Mouse (Mus musculus) E14TG2a.4 (cell line): ENCODE results near the gene Mthfs.
"Not testable (repeated sequence)": the region's sequence is repeated elsewhere in the genome, so short reads cannot be mapped to it uniquely, and the experiment has no call there.

Experiments used
- CTCF ChIP-seq: conservative IDR thresholded peaks from 2 replicates; pipeline ENCODE4 v1.5.1; 2014; ENCODE audit warnings: low read length
- POU5F1 ChIP-seq: IDR thresholded peaks from 2 replicates; pipeline ENCODE4 v1.6.1; 2014; ENCODE audit warnings: low read length, borderline replicate concordance

GRCm38 (mm10) chr9:89211065-89211858 lies 786 bp downstream of the Mthfs start:
- TF ChIP-seq CTCF, POU5F1: not testable (repeated sequence)
